Mouse (Mus musculus) forebrain, embryonic 16.5 days (tissue): ENCODE results near the gene Fan1. TPM values are rescaled to one million over a fixed set of nuclear protein-coding genes. Genes with fewer than 3 reads are reported as not detected.

Experiments
- ATAC-seq: fragments of 200-750 bp; cut with Nextera tagmentation; 2 replicates; pipeline ENCODE4 v1.8.0; 2017; ENCODE audit warnings: mild to moderate bottlenecking, moderate library complexity
- H3K27ac ChIP-seq: fragments of 300-500 bp; sonication (generic); 2 replicates; pipeline ENCODE4 v1.5.1; 2014; ENCODE audit warnings: low read length, control low read depth
- H3K27me3 ChIP-seq: fragments of 300-500 bp; sonication (generic); replicated peaks from 2 replicates; pipeline ENCODE4 v1.6.1; 2014; ENCODE audit warnings: low read length; ENCODE audit not compliant: control insufficient read depth, insufficient read depth
- H3K36me3 ChIP-seq: fragments of 300-500 bp; sonication (generic); 2 replicates; pipeline ENCODE4 v1.6.1; 2014; ENCODE audit not compliant: control insufficient read depth, insufficient read depth
- H3K4me1 ChIP-seq: fragments of 300-500 bp; sonication (generic); replicated peaks from 2 replicates; pipeline ENCODE4 v1.6.1; 2014; ENCODE audit warnings: low read length; ENCODE audit not compliant: control insufficient read depth, insufficient read depth
- H3K4me2 ChIP-seq: fragments of 300-500 bp; sonication (generic); 2 replicates; pipeline ENCODE4 v1.6.1; 2014; ENCODE audit warnings: mild to moderate bottlenecking, low read length, control low read depth
- H3K4me3 ChIP-seq: fragments of 300-500 bp; sonication (generic); replicated peaks from 2 replicates; pipeline ENCODE4 v1.5.1; 2014; ENCODE audit warnings: mild to moderate bottlenecking, low read length, control low read depth
- H3K9ac ChIP-seq: fragments of 300-500 bp; sonication (generic); replicated peaks from 2 replicates; pipeline ENCODE4 v1.6.1; 2014; ENCODE audit warnings: low read depth, low read length, control low read depth
- H3K9me3 ChIP-seq: fragments of 300-500 bp; sonication (generic); 2 replicates; pipeline ENCODE4 v1.6.1; 2016; ENCODE audit warnings: low read length; ENCODE audit not compliant: control insufficient read depth
- WGBS: fragments of 180-500 bp; shearing (Covaris S2); extraction: QIAGEN DNeasy Blood & Tissue Kit; methylation state at CpG from one replicate; pipeline ENCODE4 v1.1.7; 2014; 5-methylcytosine and 5-hydroxymethylcytosine counted together
- polyA plus RNA-seq: library from polyadenylated mRNA; unstranded; fragments of >200 nt; fragmentation: Nextera tagmentation; extraction: Ambion mirVana; gene quantifications from 2 replicates; pipeline ENCODE4 v1.2.1, GENCODE M21; 2015

The Fan1 gene
- polyA plus RNA-seq, 1 experiment from 2014 or later, result 7.8 TPM

GRCm38 (mm10) chr7:64371940-64372878, 1.7 kb downstream of the Fan1 start:
- peaks cover 4% of the 10 kb centered on the region for H3K36me3 ChIP-seq
- 91% methylated on average over 23 of the region's 23 CpGs for WGBS
- H3K4me2 ChIP-seq, result no peak overlapping the region
- H3K9me3 ChIP-seq, result no peaks in the 10 kb centered on the region
- no peak overlapping the region for H3K4me3 ChIP-seq
- no peak for ATAC-seq
- H3K27ac ChIP-seq, result no peak overlapping the region
- H3K9ac ChIP-seq, result no peak overlapping the region
- H3K4me1 ChIP-seq, result peaks cover 8% of the 10 kb centered on the region
- H3K27me3 ChIP-seq, result no peaks in the 10 kb centered on the region

GRCm38 (mm10) chr7:64369841-64370240, 4.1 kb downstream of the Fan1 start:
- Histone ChIP-seq H3K27ac (no peak overlapping the region), H3K4me1 (peaks cover 8% of the 10 kb centered on the region), H3K4me2 (no peak overlapping the region), H3K27me3 (no peaks in the 10 kb centered on the region), H3K9ac (no peak overlapping the region), H3K4me3 (no peak overlapping the region), H3K9me3 (no peaks in the 10 kb centered on the region), H3K36me3 (0 out of 2 replicates have a peak, but pooled peaks cover 2% of the 10 kb centered on the region)
- 90% methylated on average over 6 of the region's 6 CpGs for WGBS
- no peak for ATAC-seq

- Histone ChIP-seq H3K9me3 (no peaks in the 10 kb centered on the region), H3K9ac (no peak overlapping the region), H3K4me3 (no peak overlapping the region), H3K4me2 (no peak overlapping the region), H3K36me3 (peaks cover 9% of the 10 kb centered on the region; the same call in 1 of the 2 replicates), H3K27me3 (no peaks in the 10 kb centered on the region), H3K27ac (no peak overlapping the region), H3K4me1 (no peaks in the 10 kb centered on the region)
- ATAC-seq, result no peak
- WGBS, result 95% methylated on average over 5 of the region's 5 CpGs
Measured at GRCm38 (mm10) chr7:64365863-64366262, 8.0 kb downstream of the Fan1 start.

GRCm38 (mm10) chr7:64360586-64360945, 13.3 kb downstream of the Fan1 start:
- no peaks in the 10 kb centered on the region for H3K27me3 ChIP-seq
- no peak overlapping the region for H3K9ac ChIP-seq
- H3K4me2 ChIP-seq, result no peak overlapping the region
- H3K9me3 ChIP-seq, result no peaks in the 10 kb centered on the region
- H3K4me3 ChIP-seq, result no peak overlapping the region
- H3K27ac ChIP-seq, result no peak overlapping the region
- ATAC-seq, result no peak
- WGBS, result 76% methylated on average over 3 of the region's 3 CpGs
- H3K4me1 ChIP-seq, result no peaks in the 10 kb centered on the region
- H3K36me3 ChIP-seq, result peaks cover 13% of the 10 kb centered on the region

GRCm38 (mm10) chr7:64359943-64360585, 13.8 kb downstream of the Fan1 start:
- WGBS, result 89% methylated on average over 20 of the region's 20 CpGs
- no peak overlapping the region for H3K27ac ChIP-seq
- 0 out of 2 replicates have a peak, but pooled peaks cover 2% of the 10 kb centered on the region for H3K9me3 ChIP-seq
- H3K4me2 ChIP-seq, result no peak overlapping the region
- H3K9ac ChIP-seq, result no peak overlapping the region
- no peak overlapping the region for H3K4me3 ChIP-seq
- H3K27me3 ChIP-seq, result no peaks in the 10 kb centered on the region
- no peak for ATAC-seq
- H3K4me1 ChIP-seq, result no peaks in the 10 kb centered on the region
- peaks cover 13% of the 10 kb centered on the region for H3K36me3 ChIP-seq

DNA sequence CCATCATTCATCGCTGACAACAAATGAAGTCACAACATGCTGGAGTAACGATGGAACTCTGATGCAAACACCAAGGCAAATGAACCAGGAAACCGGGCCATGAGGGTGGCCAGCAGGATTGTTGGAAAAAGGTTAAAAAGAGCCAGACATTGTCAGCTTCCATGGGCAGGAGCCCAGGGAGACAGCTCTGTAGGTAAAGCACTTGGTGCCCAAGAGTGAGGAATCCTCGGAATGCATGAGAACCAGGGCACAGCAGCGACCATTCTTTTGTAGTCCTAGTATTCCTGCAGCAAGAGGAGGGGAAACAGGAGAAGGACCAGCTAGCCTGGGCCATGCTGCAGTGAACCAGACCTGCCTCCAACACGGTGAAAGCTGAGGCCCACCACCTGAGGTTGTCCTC, 15.2 kb downstream of the Fan1 start:
- H3K4me2 ChIP-seq, result no peak overlapping the region
- H3K4me1 ChIP-seq, result peaks cover 5% of the 10 kb centered on the region
- no peak overlapping the region for H3K9ac ChIP-seq
- 87% methylated on average over 6 of the region's 6 CpGs for WGBS
- H3K36me3 ChIP-seq, result peaks cover 13% of the 10 kb centered on the region
- H3K4me3 ChIP-seq, result no peak overlapping the region
- no peak for ATAC-seq
- no peaks in the 10 kb centered on the region for H3K27me3 ChIP-seq
- no peak overlapping the region for H3K27ac ChIP-seq
- H3K9me3 ChIP-seq, result 0 out of 2 replicates have a peak, but pooled peaks cover 2% of the 10 kb centered on the region

- H3K27ac ChIP-seq, result no peak overlapping the region
- H3K27me3 ChIP-seq, result no peaks in the 10 kb centered on the region
- no peak overlapping the region for H3K9ac ChIP-seq
- 0 out of 2 replicates have a peak, but pooled peaks cover 2% of the 10 kb centered on the region for H3K9me3 ChIP-seq
- no peak overlapping the region for H3K4me3 ChIP-seq
- peaks cover 5% of the 10 kb centered on the region for H3K4me1 ChIP-seq
- H3K36me3 ChIP-seq, result peaks cover 7% of the 10 kb centered on the region
- no peak for ATAC-seq
- H3K4me2 ChIP-seq, result no peak overlapping the region
- WGBS, result 79% methylated on average over 9 of the region's 9 CpGs
Measured at GRCm38 (mm10) chr7:64357405-64357804, 16.5 kb downstream of the Fan1 start.

DNA sequence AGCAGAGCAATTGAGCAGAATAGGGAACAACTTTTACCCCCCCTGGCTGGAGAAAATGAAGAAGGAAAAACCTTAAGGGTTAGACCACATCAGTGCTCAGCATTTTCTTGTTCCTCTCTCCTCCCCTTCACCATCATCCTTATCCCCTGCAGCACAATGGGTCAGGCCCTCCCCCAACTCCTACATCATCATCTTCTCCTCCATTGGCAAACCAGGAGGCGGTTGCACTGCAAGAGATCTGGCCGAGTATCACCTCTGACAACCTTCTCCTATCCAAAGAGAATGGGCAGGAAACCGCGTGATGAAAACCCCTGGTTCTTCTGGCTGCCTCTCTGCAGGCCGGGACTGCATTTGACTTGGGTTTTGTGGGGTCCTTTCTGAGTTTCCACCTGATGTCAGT, 17.2 kb downstream of the Fan1 start:
- Histone ChIP-seq H3K4me2 (no peak overlapping the region), H3K9ac (no peak overlapping the region), H3K4me1 (peaks cover 5% of the 10 kb centered on the region), H3K4me3 (no peak overlapping the region), H3K27me3 (no peaks in the 10 kb centered on the region), H3K27ac (no peak overlapping the region), H3K9me3 (0 out of 2 replicates have a peak, but pooled peaks cover 2% of the 10 kb centered on the region), H3K36me3 (peaks cover 5% of the 10 kb centered on the region; the same call in 1 of the 2 replicates)
- 91% methylated on average over 5 of the region's 5 CpGs for WGBS
- no peak for ATAC-seq

DNA sequence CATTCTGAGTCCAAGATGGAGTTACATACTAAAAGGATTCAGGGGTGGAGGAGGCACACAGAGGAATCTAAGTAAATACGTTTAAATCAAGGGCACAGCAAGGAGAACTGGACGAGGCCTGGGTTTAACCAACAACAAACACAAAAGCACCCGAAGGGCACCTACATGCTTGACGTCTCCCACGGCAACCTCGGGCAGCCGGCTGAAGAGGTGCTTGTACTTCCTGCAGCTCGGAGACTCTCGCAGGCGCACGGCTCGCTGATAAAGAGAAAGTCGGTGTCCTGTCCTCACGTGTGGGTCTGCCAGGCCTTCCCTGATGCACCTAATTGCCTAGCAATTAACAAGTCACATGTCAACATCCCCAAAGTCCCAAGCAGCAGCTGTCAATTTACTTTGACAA, 19.7 kb downstream of the Fan1 start:
- Histone ChIP-seq H3K4me2 (no peak overlapping the region), H3K9me3 (0 out of 2 replicates have a peak, but pooled peaks cover 2% of the 10 kb centered on the region), H3K9ac (no peak overlapping the region), H3K4me1 (peaks cover 18% of the 10 kb centered on the region), H3K4me3 (no peak overlapping the region), H3K36me3 (peaks cover 3% of the 10 kb centered on the region; the same call in 1 of the 2 replicates), H3K27ac (no peak overlapping the region), H3K27me3 (no peaks in the 10 kb centered on the region)
- 27% methylated on average over 14 of the region's 14 CpGs for WGBS
- ATAC-seq, result no peak
